Mouse (Mus musculus): ENCODE data around the gene Olfr922. TPM values are rescaled to one million over a fixed set of nuclear protein-coding genes. Genes with fewer than 3 reads are reported as not detected.

Gene Olfr922
- not detected in 2 replicates for polyA plus RNA-seq (2015; fragmentation: Nextera tagmentation; extraction: Ambion mirVana)

- H3K4me1 ChIP-seq (ENCODE audit: control insufficient read depth, low read depth, low read length): no peaks in the 10 kb centered on the region
- no peaks in the 10 kb centered on the region for H3K36me3 ChIP-seq (ENCODE audit: control insufficient read depth, insufficient read depth)
- H3K4me3 ChIP-seq (ENCODE audit: low read depth, low read length): no peak within 1 kb of the TSS
- no peaks in the 10 kb centered on the region for H3K27me3 ChIP-seq (ENCODE audit: control insufficient read depth, insufficient read depth, low read depth, low read length)
- 40% methylated on average over 2 of the region's 2 CpGs for WGBS (ENCODE audit: insufficient replicate concordance)
- no peak within 1 kb of the TSS for H3K27ac ChIP-seq (ENCODE audit: low read length)
- no peaks in the 10 kb centered on the region for H3K9me3 ChIP-seq (replicated peaks; ENCODE audit: control insufficient read depth, low read length)
- H3K9ac ChIP-seq (ENCODE audit: low read depth, low read length): no peak within 1 kb of the TSS
- H3K4me2 ChIP-seq (ENCODE audit: low read depth, low read length): no peak within 1 kb of the TSS
- no peak for ATAC-seq (ENCODE audit: low read depth)
Observed at GRCm38 (mm10) chr9:38814314-38814713, at the start of gene Olfr922. TSS of gene Olfr922 (plus strand) at chr9:38814614.

GRCm38 (mm10) chr9:38772768-38773167, 41.6 kb upstream of the Olfr922 start, which contains the start of gene Olfr921:
TSS of gene Olfr921 (plus strand) at chr9:38773068.
- ATAC-seq (ENCODE audit: low read depth): no peak
- H3K4me3 ChIP-seq (ENCODE audit: low read depth, low read length): no peak within 1 kb of the TSS
- H3K36me3 ChIP-seq (ENCODE audit: control insufficient read depth, insufficient read depth): no peaks in the 10 kb centered on the region
- H3K4me2 ChIP-seq (ENCODE audit: low read depth, low read length): no peak within 1 kb of the TSS
- no peaks in the 10 kb centered on the region for H3K9me3 ChIP-seq (replicated peaks; ENCODE audit: control insufficient read depth, low read length)
- H3K9ac ChIP-seq (ENCODE audit: low read depth, low read length): no peak within 1 kb of the TSS
- no peak within 1 kb of the TSS for H3K27ac ChIP-seq (ENCODE audit: low read length)
- H3K4me1 ChIP-seq (ENCODE audit: control insufficient read depth, low read depth, low read length): no peaks in the 10 kb centered on the region
- no peaks in the 10 kb centered on the region for H3K27me3 ChIP-seq (ENCODE audit: control insufficient read depth, insufficient read depth, low read depth, low read length)

GRCm38 (mm10) chr9:38792689-38793088, 21.7 kb upstream of the Olfr922 start:
- Histone ChIP-seq H3K9ac (ENCODE audit: low read depth, low read length) (no peak overlapping the region), H3K4me3 (ENCODE audit: low read depth, low read length) (no peak overlapping the region), H3K36me3 (ENCODE audit: control insufficient read depth, insufficient read depth) (no peaks in the 10 kb centered on the region), H3K4me2 (ENCODE audit: low read depth, low read length) (no peak overlapping the region), H3K27ac (ENCODE audit: low read length) (no peak overlapping the region), H3K9me3 (replicated peaks; ENCODE audit: control insufficient read depth, low read length) (no peaks in the 10 kb centered on the region), H3K4me1 (ENCODE audit: control insufficient read depth, low read depth, low read length) (no peaks in the 10 kb centered on the region), H3K27me3 (ENCODE audit: control insufficient read depth, insufficient read depth, low read depth, low read length) (no peaks in the 10 kb centered on the region)
- 47% methylated on average over 2 of the region's 2 CpGs for WGBS (ENCODE audit: insufficient replicate concordance)
- ATAC-seq (ENCODE audit: low read depth): no peak

- Histone ChIP-seq H3K27ac (ENCODE audit: low read length) (no peak overlapping the region), H3K27me3 (ENCODE audit: control insufficient read depth, insufficient read depth, low read depth, low read length) (no peaks in the 10 kb centered on the region), H3K4me3 (ENCODE audit: low read depth, low read length) (no peak overlapping the region), H3K9ac (ENCODE audit: low read depth, low read length) (no peak overlapping the region), H3K36me3 (ENCODE audit: control insufficient read depth, insufficient read depth) (no peaks in the 10 kb centered on the region), H3K9me3 (replicated peaks; ENCODE audit: control insufficient read depth, low read length) (no peaks in the 10 kb centered on the region), H3K4me2 (ENCODE audit: low read depth, low read length) (no peak overlapping the region), H3K4me1 (ENCODE audit: control insufficient read depth, low read depth, low read length) (no peaks in the 10 kb centered on the region)
- no peak for ATAC-seq (ENCODE audit: low read depth)
Observed at GRCm38 (mm10) chr9:38805696-38806095, 8.7 kb upstream of the Olfr922 start.

GRCm38 (mm10) chr9:38815458-38815986, 1.1 kb downstream of the Olfr922 start:
- no peak overlapping the region for H3K4me2 ChIP-seq (ENCODE audit: low read depth, low read length)
- no peak overlapping the region for H3K27ac ChIP-seq (ENCODE audit: low read length)
- no peak overlapping the region for H3K4me3 ChIP-seq (ENCODE audit: low read depth, low read length)
- H3K9ac ChIP-seq (ENCODE audit: low read depth, low read length): no peak overlapping the region
- H3K4me1 ChIP-seq (ENCODE audit: control insufficient read depth, low read depth, low read length): no peaks in the 10 kb centered on the region
- no peaks in the 10 kb centered on the region for H3K36me3 ChIP-seq (ENCODE audit: control insufficient read depth, insufficient read depth)
- H3K9me3 ChIP-seq (replicated peaks; ENCODE audit: control insufficient read depth, low read length): no peaks in the 10 kb centered on the region
- WGBS (ENCODE audit: insufficient replicate concordance): 55% methylated on average over 1 of the region's 1 CpGs
- no peak for ATAC-seq (ENCODE audit: low read depth)
- no peaks in the 10 kb centered on the region for H3K27me3 ChIP-seq (ENCODE audit: control insufficient read depth, insufficient read depth, low read depth, low read length)

GRCm38 (mm10) chr9:38826245-38826644, 11.8 kb downstream of the Olfr922 start, which contains the start of gene Olfr923:
TSS of gene Olfr923 (plus strand) at chr9:38826545.
- H3K9me3 ChIP-seq (replicated peaks; ENCODE audit: control insufficient read depth, low read length): no peaks in the 10 kb centered on the region
- no peaks in the 10 kb centered on the region for H3K4me1 ChIP-seq (ENCODE audit: control insufficient read depth, low read depth, low read length)
- H3K27me3 ChIP-seq (ENCODE audit: control insufficient read depth, insufficient read depth, low read depth, low read length): no peaks in the 10 kb centered on the region
- WGBS (ENCODE audit: insufficient replicate concordance): 71% methylated on average over 1 of the region's 1 CpGs
- no peak within 1 kb of the TSS for H3K4me3 ChIP-seq (ENCODE audit: low read depth, low read length)
- H3K4me2 ChIP-seq (ENCODE audit: low read depth, low read length): no peak within 1 kb of the TSS
- H3K9ac ChIP-seq (ENCODE audit: low read depth, low read length): no peak within 1 kb of the TSS
- H3K27ac ChIP-seq (ENCODE audit: low read length): no peak within 1 kb of the TSS
- ATAC-seq (ENCODE audit: low read depth): no peak
- no peaks in the 10 kb centered on the region for H3K36me3 ChIP-seq (ENCODE audit: control insufficient read depth, insufficient read depth)

GRCm38 (mm10) chr9:38833027-38833426, 18.6 kb downstream of the Olfr922 start:
- Histone ChIP-seq H3K9me3 (replicated peaks; ENCODE audit: control insufficient read depth, low read length) (no peaks in the 10 kb centered on the region), H3K9ac (ENCODE audit: low read depth, low read length) (no peak overlapping the region), H3K27me3 (ENCODE audit: control insufficient read depth, insufficient read depth, low read depth, low read length) (no peaks in the 10 kb centered on the region), H3K4me3 (ENCODE audit: low read depth, low read length) (no peak overlapping the region), H3K4me2 (ENCODE audit: low read depth, low read length) (no peak overlapping the region), H3K4me1 (ENCODE audit: control insufficient read depth, low read depth, low read length) (no peaks in the 10 kb centered on the region), H3K36me3 (ENCODE audit: control insufficient read depth, insufficient read depth) (no peaks in the 10 kb centered on the region), H3K27ac (ENCODE audit: low read length) (no peak overlapping the region)
- 65% methylated on average over 2 of the region's 2 CpGs for WGBS (ENCODE audit: insufficient replicate concordance)
- no peak for ATAC-seq (ENCODE audit: low read depth)

- 58% methylated on average over 1 of the region's 1 CpGs for WGBS (ENCODE audit: insufficient replicate concordance)
- ATAC-seq (ENCODE audit: low read depth): no peak
Observed at GRCm38 (mm10) chr9:38844149-38844548, 29.7 kb downstream of the Olfr922 start, which contains the start of gene Olfr924. TSS of gene Olfr924 (plus strand) at chr9:38844449.

GRCm38 (mm10) chr9:38854760-38855159, 40.3 kb downstream of the Olfr922 start, which contains the start of gene Olfr26:
TSS of gene Olfr26 (plus strand) at chr9:38855060.
- no peaks in the 10 kb centered on the region for H3K4me1 ChIP-seq (ENCODE audit: control insufficient read depth, low read depth, low read length)
- no peak for ATAC-seq (ENCODE audit: low read depth)
- H3K9me3 ChIP-seq (replicated peaks; ENCODE audit: control insufficient read depth, low read length): no peaks in the 10 kb centered on the region
- H3K4me3 ChIP-seq (ENCODE audit: low read depth, low read length): no peak within 1 kb of the TSS
- H3K27me3 ChIP-seq (ENCODE audit: control insufficient read depth, insufficient read depth, low read depth, low read length): no peaks in the 10 kb centered on the region
- no peak within 1 kb of the TSS for H3K4me2 ChIP-seq (ENCODE audit: low read depth, low read length)
- no peak within 1 kb of the TSS for H3K9ac ChIP-seq (ENCODE audit: low read depth, low read length)
- no peaks in the 10 kb centered on the region for H3K36me3 ChIP-seq (ENCODE audit: control insufficient read depth, insufficient read depth)
- no peak within 1 kb of the TSS for H3K27ac ChIP-seq (ENCODE audit: low read length)

More at GRCm38 (mm10) chr9:38844149-38844548, 29.7 kb downstream of the Olfr922 start, which contains the start of gene Olfr924:
- no peak within 1 kb of the TSS for H3K27ac ChIP-seq (ENCODE audit: low read length)
- no peaks in the 10 kb centered on the region for H3K9me3 ChIP-seq (replicated peaks; ENCODE audit: control insufficient read depth, low read length)
- H3K4me3 ChIP-seq (ENCODE audit: low read depth, low read length): no peak within 1 kb of the TSS
- no peaks in the 10 kb centered on the region for H3K27me3 ChIP-seq (ENCODE audit: control insufficient read depth, insufficient read depth, low read depth, low read length)
- H3K4me2 ChIP-seq (ENCODE audit: low read depth, low read length): no peak within 1 kb of the TSS
- H3K36me3 ChIP-seq (ENCODE audit: control insufficient read depth, insufficient read depth): no peaks in the 10 kb centered on the region
- no peaks in the 10 kb centered on the region for H3K4me1 ChIP-seq (ENCODE audit: control insufficient read depth, low read depth, low read length)
- H3K9ac ChIP-seq (ENCODE audit: low read depth, low read length): no peak within 1 kb of the TSS
